Mouse (Mus musculus) ovary, postnatal 14 days (tissue): ENCODE data around the gene Dnah11.
"Not testable (repeated sequence)": the region's sequence is repeated elsewhere in the genome, so short reads cannot be mapped to it uniquely, and the experiment has no call there.

ENCODE experiments used
- DNase-seq: peaks from one replicate; pipeline ENCODE4 v3.0.0; 2022; ENCODE audit warnings: low spot score

Gene Dnah11

GRCm38 (mm10) chr12:117973712-117974111 lies 225.1 kb downstream of the Dnah11 start:
- DNase-seq: no peak

GRCm38 (mm10) chr12:117962698-117963097 lies 236.1 kb downstream of the Dnah11 start:
- no peak for DNase-seq

GRCm38 (mm10) chr12:117959213-117959612 lies 239.6 kb downstream of the Dnah11 start:
- DNase-seq: no peak

GRCm38 (mm10) chr12:117946823-117947704 lies 251.8 kb downstream of the Dnah11 start:
- no peak for DNase-seq

GRCm38 (mm10) chr12:117941947-117942346 lies 256.9 kb downstream of the Dnah11 start:
- no peak for DNase-seq

GRCm38 (mm10) chr12:117938214-117938613 lies 260.6 kb downstream of the Dnah11 start:
- DNase-seq: no peak

- DNase-seq: no peak
These were observed 266.8 kb downstream of the Dnah11 start for GRCm38 (mm10) chr12:117932026-117932425.

- no peak for DNase-seq
These were observed 269.1 kb downstream of the Dnah11 start for GRCm38 (mm10) chr12:117929768-117930167.

- DNase-seq: no peak
These were observed 282.8 kb downstream of the Dnah11 start for GRCm38 (mm10) chr12:117915826-117916588.

- DNase-seq: no peak
These were observed 284.1 kb downstream of the Dnah11 start for GRCm38 (mm10) chr12:117914613-117915245.

GRCm38 (mm10) chr12:117911396-117911795 lies 287.4 kb downstream of the Dnah11 start:
- no peak for DNase-seq

- DNase-seq: not testable (repeated sequence)
These were observed 293.5 kb downstream of the Dnah11 start for GRCm38 (mm10) chr12:117905232-117905840.

GRCm38 (mm10) chr12:117903671-117904070 lies 295.2 kb downstream of the Dnah11 start:
- DNase-seq: no peak

- DNase-seq: not testable (repeated sequence)
These were observed 297.5 kb downstream of the Dnah11 start for GRCm38 (mm10) chr12:117901352-117901751.

GRCm38 (mm10) chr12:117900798-117901197 lies 298.0 kb downstream of the Dnah11 start:
- not testable (repeated sequence) for DNase-seq

GRCm38 (mm10) chr12:117887422-117887821 lies 311.4 kb downstream of the Dnah11 start:
- DNase-seq: no peak

GRCm38 (mm10) chr12:117884627-117885026 lies 314.2 kb downstream of the Dnah11 start:
- DNase-seq: no peak

- no peak for DNase-seq
These were observed 320.5 kb downstream of the Dnah11 start for GRCm38 (mm10) chr12:117878341-117878740.

GRCm38 (mm10) chr12:117872265-117872664 lies 326.6 kb downstream of the Dnah11 start:
- DNase-seq: no peak

GRCm38 (mm10) chr12:117867708-117868564 lies 330.9 kb downstream of the Dnah11 start:
- no peak for DNase-seq

- DNase-seq: no peak
These were observed 336.2 kb downstream of the Dnah11 start for GRCm38 (mm10) chr12:117862655-117863054.
